Mouse (Mus musculus) bone marrow, adult 2 months (tissue): ENCODE data around the gene Kcnq5.

Source experiments
- CTCF ChIP-seq: fragments of 200-500 bp; IDR thresholded peaks from 2 replicates; pipeline ENCODE4 v1.5.1; 2011; ENCODE audit warnings: low read length, control low read depth; ENCODE audit not compliant: control insufficient read depth, insufficient read depth
- POLR2A ChIP-seq: fragments of 200-500 bp; IDR thresholded peaks from 2 replicates; pipeline ENCODE4 v1.6.1; 2011; ENCODE audit warnings: low read depth, mild to moderate bottlenecking, control low read depth, low read length, borderline replicate concordance; ENCODE audit not compliant: control insufficient read depth

DNA sequence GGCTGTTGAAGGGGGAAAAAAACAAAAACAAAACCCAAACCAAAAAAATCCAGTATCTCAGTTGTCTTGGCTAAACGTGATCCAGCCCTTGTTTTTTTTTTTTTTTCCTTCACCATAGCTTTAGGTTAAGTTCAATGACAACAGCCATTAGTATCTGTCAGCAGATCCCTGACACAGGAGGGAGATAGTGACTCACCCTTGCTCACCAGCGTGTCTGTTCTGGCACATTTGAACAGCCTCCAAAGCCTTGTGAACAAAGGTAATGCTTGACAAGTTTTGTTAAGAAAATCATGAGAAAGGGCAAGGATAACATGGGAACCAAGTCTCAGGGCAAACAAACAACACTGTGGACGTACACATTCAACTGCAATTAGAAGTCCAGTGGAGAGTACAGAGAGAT, 123.2 kb downstream of the Kcnq5 start:
- TF ChIP-seq POLR2A (no peak), CTCF (no peak)
